Comparison of ENCODE assay signal across 34 mouse cellular contexts in genomic region chr3:92338840-92339239, GRCm38 (mm10). TPM values are rescaled to one million over a fixed set of nuclear protein-coding genes. Genes with fewer than 3 reads are reported as not detected.
"Had no signal": no experiment of that assay in that cellular context is flagged by ENCODE, and none has a peak within 500 bp of the region (broad histone marks: within the 10 kb centered on the region; RNA-seq: fewer than 3 reads in every experiment).

Sprr2d (plus strand) TSS chr3:92339140.

- H3K4me1 ChIP-seq: embryonic facial prominence, embryonic 10.5 days; embryonic facial prominence, embryonic 12.5 days; embryonic facial prominence, embryonic 13.5 days; embryonic facial prominence, embryonic 15.5 days; forebrain, embryonic 10.5 days; forebrain, embryonic 12.5 days; forebrain, embryonic 13.5 days; forebrain, embryonic 15.5 days had no signal

- H3K9me3 ChIP-seq: embryonic facial prominence, embryonic 10.5 days; embryonic facial prominence, embryonic 12.5 days; embryonic facial prominence, embryonic 13.5 days; embryonic facial prominence, embryonic 15.5 days; forebrain, embryonic 10.5 days; forebrain, embryonic 12.5 days; forebrain, embryonic 13.5 days; forebrain, embryonic 15.5 days had no signal

- ATAC-seq: forebrain, embryonic 13.5 days; forebrain, embryonic 14.5 days; forebrain, embryonic 15.5 days; forebrain, embryonic 16.5 days; forebrain, postnatal 0 days had no signal

- H3K36me3 ChIP-seq: embryonic facial prominence, embryonic 10.5 days; embryonic facial prominence, embryonic 12.5 days; embryonic facial prominence, embryonic 13.5 days; embryonic facial prominence, embryonic 15.5 days; forebrain, embryonic 10.5 days; forebrain, embryonic 12.5 days; forebrain, embryonic 15.5 days had no signal

- H3K4me2 ChIP-seq: embryonic facial prominence, embryonic 12.5 days; embryonic facial prominence, embryonic 13.5 days; embryonic facial prominence, embryonic 15.5 days; forebrain, embryonic 12.5 days; forebrain, embryonic 13.5 days; forebrain, embryonic 15.5 days had no signal

- DNase-seq: cerebellum, adult 8-10 months; cerebellum, adult 9-10 months; cerebellum, adult 9-11 months; cerebellum, postnatal 10 days; cerebellum, postnatal 14 days; cerebellum, postnatal 25 days; cerebellum, postnatal 36 days; embryo, embryonic 11 days; forebrain, postnatal 0 days; gastrocnemius, adult 2 months; gastrocnemius, postnatal 10 days; gastrocnemius, postnatal 14 days; gastrocnemius, postnatal 25 days; gastrocnemius, postnatal 36 days; heart, adult 11 months; heart, adult 18-20 months; heart, adult 2 months had no signal

- H3K4me3 ChIP-seq: embryonic facial prominence, embryonic 10.5 days; embryonic facial prominence, embryonic 12.5 days; embryonic facial prominence, embryonic 13.5 days; embryonic facial prominence, embryonic 15.5 days; erythroblast, embryonic 14.5 days; forebrain, embryonic 10.5 days; forebrain, embryonic 12.5 days; forebrain, embryonic 13.5 days; forebrain, embryonic 15.5 days; gastrocnemius, adult 2 months; heart, adult 2 months had no signal

- H3K27me3 ChIP-seq: embryonic facial prominence, embryonic 12.5 days; embryonic facial prominence, embryonic 13.5 days; embryonic facial prominence, embryonic 15.5 days; forebrain, embryonic 12.5 days; forebrain, embryonic 13.5 days; forebrain, embryonic 15.5 days had no signal

- H3K27ac ChIP-seq: embryonic facial prominence, embryonic 10.5 days; embryonic facial prominence, embryonic 12.5 days; embryonic facial prominence, embryonic 13.5 days; embryonic facial prominence, embryonic 15.5 days; forebrain, embryonic 10.5 days; forebrain, embryonic 12.5 days; forebrain, embryonic 13.5 days; forebrain, embryonic 15.5 days; gastrocnemius, adult 2 months; heart, adult 2 months had no signal

- H3K9ac ChIP-seq: embryonic facial prominence, embryonic 12.5 days; embryonic facial prominence, embryonic 13.5 days; embryonic facial prominence, embryonic 15.5 days; forebrain, embryonic 12.5 days; forebrain, embryonic 13.5 days; forebrain, embryonic 15.5 days; forebrain, postnatal 0 days had no signal

RNA-seq across cellular contexts. Expression of gene Sprr2d, which starts in this region (rescaled TPM):
- polyA plus RNA-seq: cortical plate, adult 2 months; embryonic facial prominence, embryonic 10.5 days; embryonic facial prominence, embryonic 11.5 days; embryonic facial prominence, embryonic 12.5 days; embryonic facial prominence, embryonic 13.5 days; embryonic facial prominence, embryonic 14.5 days; embryonic facial prominence, embryonic 15.5 days; erythroblast, embryonic 14.5 days; forebrain, embryonic 10.5 days; forebrain, embryonic 11.5 days; forebrain, embryonic 12.5 days; forebrain, embryonic 13.5 days; forebrain, embryonic 14.5 days; forebrain, embryonic 15.5 days; forebrain, embryonic 16.5 days; forebrain, postnatal 0 days; frontal cortex, adult 2 months; gonadal fat pad, adult 2 months; heart, adult 2 months had no signal
